Mouse (Mus musculus): ENCODE measurements around the gene Aff4.

GRCm38 (mm10) chr11:53393856-53394255 is 43.2 kb downstream of the Aff4 start:
- no peak for TF ChIP-seq CTCF (IDR thresholded peaks at IDR 0.05; ENCODE audit: low read depth, low read length)
- no peak for TF ChIP-seq TAL1 (conservative IDR thresholded peaks at IDR 0.05; ENCODE audit: low read depth, low read length)
- no peak for TF ChIP-seq GATA2 (IDR thresholded peaks at IDR 0.05; ENCODE audit: borderline replicate concordance, low read depth, low read length)
- no peak for TF ChIP-seq GATA1 (IDR thresholded peaks at IDR 0.05; ENCODE audit: borderline replicate concordance, low read length)

Measured in G1E (cell line).